Mouse (Mus musculus) 3134 (cell line): ENCODE measurements at regions not wholly inside any gene's neighbourhood (a gene's known extent, or its start where the extent isn't known, plus 50 kb on each side); places are given as distances from the start of the nearest gene placed in this dataset.

Experiments
- DNase-seq: peaks from one replicate; pipeline ENCODE4 v3.0.0-alpha.2; 2011; ENCODE audit warnings: low spot score; ENCODE audit not compliant: insufficient read length; ENCODE audit errors: extremely low read depth

DNA sequence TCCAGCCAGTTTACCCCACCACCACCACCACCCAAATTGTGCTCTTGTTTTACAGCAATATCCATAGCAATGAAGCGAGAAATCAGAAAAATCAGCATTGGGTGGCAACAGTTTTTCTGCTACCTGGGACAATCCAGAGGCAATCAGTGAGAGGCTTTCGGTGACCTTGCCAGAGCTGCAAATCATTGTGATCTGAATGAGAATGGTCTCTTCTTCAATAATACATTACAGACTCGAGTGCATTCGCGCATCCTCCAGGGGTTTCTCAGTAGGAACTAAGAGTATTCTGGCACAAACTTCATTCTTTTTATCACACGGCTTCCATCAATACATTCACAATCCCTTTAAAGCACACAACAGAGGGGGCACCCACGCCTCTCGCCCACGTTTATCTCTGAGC lies 91.2 kb downstream of the Srek1 start:
- no peak for DNase-seq

DNA sequence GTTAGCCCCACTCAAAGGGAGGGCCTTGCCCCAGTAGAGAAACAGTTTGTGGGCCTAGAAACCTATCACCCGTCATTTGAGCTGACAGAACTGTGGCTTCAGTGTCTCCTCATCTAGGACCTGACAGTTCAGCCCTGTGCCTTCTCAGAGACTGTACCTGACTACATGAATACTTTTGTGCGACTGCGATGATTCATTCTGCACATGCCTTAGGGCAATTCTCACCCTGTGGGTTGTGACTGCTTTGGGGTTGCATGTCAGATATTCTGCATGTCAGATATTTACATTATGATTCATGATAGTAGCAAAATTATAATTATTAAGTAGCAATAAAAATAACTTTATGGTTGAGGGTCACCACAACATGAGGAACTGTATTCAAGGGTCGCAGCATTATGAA lies 93.7 kb downstream of the Srek1 start:
- DNase-seq: peak; percentile 33

DNA sequence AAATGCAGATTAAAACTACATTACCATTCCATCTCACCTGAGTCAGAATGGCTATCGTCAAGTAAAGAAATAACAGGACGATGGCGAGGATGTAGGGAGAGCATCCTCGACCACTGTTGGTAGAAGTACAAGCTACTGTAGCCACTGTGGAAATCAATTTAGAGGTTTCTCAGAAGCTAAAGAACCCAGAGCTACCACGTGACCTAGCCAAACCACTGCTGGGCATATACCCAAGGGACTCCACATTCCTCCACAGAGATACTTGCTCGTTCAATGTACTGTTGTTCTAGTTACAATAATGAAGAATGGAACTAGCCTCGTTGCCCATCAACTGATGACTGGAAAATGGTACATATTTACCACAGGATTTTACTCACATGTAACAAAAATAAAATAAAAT lies 94.4 kb downstream of the Srek1 start:
- DNase-seq: no peak

DNA sequence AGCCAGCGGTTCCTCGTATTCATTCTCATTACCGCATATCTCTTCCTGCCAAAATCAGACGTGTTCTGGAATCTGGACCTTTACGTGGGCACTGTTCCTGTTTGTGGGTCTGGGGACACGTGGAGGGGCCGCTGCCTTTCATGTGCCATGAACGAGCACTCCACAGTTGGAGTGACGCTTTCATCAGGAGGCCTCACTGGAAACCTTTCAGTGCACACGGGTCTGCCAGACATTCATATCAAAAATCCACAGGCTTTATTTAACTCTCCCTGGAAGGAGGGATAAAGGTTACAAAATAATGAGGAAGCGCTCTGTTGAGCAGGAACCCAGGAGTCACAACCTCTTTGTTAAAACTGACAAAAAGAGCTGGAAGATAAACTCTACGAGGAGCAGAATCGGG lies 97.6 kb downstream of the Srek1 start:
- DNase-seq: no peak

DNA sequence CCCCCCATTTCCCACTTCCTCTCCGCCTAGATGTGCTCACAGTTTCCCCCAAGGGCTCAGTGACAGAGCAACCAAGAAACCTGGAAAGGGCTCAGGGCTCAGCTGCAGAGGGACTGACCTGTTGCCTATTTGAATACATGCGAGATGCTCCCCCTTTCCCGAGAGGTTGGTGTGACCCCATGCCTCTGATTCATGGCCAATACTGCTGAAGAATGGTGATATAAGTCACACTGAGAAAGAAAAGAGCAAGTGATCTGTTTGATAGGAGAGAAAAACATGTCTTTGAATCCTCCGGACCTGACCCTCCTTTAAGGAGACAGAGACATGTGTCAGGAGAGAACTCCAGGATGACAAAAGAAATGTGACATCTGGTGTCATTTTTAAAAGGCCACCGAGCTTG lies 98.2 kb downstream of the Srek1 start:
- no peak for DNase-seq

DNA sequence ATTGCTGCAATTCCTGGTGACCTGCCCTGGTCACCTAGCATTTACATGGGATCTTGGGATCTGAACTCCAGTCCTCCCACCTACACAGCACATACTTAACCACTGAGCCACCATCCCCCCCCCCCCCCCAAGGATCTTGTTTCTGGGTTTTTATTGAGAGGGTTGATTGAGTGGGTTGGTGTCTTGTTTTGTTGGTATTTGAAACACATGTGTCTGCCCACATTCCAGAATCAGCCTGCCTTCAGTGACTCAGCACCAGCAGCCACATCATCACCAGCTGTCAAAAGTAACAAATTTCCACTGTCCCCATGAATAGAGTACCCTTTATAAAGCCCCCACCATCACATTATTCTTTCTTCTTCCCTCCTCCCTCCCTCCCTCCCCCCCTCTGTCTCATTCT lies 103.8 kb downstream of the Srek1 start:
- peak; percentile 21 for DNase-seq

DNA sequence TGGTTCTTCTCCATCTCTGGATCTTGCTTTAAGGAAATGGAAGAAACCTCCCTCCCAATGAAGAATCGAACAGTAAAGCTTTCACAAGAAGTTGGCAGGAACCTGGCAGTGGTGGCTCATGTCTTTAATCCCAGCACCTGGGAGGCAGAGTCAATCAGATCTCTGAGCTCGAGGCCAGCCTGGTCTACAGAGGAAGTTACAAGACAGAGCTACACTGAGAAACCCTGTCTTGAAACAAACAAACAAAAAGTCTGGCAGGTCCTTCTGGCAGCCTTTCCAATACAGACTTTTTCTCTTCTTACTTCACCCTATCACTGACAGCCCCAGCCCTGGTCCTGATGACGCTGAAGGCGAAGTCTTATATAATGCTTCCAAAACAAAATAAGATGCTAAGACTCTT lies 104.6 kb downstream of the Srek1 start:
- DNase-seq: no peak

DNA sequence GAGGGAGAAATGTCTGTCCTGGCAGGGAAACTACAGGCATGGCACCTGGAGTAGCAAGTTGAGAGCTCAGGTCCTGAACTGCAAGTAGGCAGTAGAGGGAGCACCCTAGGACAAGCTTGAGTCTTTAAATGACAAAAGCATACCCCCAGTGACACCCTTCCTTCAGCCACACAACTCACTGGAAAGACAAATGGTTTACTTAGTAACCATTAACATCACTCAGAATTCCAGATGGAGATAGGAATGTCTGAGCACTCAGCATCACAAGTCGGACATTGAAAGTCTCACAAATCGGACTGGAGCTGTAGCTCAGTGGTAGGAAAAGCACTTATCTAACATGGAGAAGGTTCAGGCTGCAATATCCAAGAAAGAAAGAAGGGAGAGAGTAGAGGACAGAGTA lies 106.7 kb downstream of the Srek1 start:
- DNase-seq: no peak

DNA sequence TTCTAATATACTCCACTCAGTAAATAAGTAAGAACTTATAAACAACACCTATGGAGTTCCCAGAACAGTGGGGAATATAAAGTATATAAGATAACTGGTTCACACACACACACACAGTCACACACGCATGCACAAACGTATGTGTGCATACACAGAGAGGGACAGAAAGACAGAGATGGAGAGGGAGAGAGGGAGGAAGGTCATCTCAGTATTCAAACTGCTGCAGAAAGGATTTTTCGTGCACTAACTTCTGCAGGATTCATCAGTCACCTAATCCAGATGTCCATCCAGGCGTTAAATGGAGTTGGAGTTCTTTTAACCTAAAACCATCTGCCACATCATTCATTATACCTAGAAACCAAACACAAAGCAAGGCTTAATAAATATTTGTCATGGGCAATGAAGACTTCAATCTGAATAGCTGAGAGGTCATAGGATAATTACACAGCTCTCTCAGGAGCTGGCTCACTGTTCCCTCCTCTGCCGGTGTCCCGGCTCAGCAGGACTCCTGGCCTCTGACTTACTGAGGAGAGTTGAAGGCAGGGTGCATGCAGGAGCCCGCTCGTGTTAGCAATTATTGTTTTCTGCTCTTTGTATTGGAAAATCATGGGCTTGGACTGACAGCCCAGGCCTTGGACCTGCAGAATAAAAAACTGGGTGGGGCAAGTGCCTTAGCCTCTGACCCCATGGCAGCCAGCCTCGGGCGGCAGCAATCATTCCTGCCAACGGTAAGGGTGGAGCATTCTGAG lies 114.0 kb downstream of the Srek1 start:
- no peak for DNase-seq

DNA sequence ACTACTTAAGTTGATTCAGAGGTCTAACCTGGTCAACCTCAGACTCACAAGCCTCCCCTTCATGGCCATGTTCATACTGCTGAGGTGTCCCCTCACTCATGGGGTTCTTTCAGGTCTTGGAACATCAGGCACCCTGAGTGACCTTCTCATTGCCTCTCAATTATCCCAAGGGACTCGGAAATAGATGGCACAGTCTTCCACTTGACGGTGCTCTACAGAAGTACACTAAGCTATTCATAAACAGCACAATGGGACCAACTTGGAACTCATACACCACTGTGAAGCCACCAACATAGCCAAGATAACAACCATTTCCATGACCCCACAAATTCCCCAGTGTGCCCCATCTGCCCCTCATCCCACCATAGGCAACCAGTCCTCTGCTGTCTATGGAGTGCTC lies 118.4 kb downstream of the Srek1 start:
- DNase-seq: no peak

DNA sequence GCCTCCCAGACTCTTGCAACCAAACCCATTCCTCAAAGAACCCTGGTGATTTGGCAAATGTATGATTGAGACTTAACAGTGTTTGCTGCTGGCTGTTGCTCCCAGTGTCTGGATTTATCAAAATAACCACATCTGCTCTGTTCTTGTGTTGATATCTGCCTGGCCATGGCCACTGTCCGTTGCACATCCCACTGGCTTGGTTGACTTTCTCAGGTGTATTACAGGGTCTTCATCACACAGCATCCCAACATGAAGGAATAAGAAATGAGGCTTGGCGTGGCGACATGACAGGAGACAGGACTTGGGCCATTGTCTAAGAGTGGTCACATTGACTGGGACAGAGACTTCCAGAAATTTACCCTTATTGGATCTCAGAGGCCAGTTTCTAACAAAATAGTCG lies 121.2 kb downstream of the Srek1 start:
- DNase-seq: no peak

DNA sequence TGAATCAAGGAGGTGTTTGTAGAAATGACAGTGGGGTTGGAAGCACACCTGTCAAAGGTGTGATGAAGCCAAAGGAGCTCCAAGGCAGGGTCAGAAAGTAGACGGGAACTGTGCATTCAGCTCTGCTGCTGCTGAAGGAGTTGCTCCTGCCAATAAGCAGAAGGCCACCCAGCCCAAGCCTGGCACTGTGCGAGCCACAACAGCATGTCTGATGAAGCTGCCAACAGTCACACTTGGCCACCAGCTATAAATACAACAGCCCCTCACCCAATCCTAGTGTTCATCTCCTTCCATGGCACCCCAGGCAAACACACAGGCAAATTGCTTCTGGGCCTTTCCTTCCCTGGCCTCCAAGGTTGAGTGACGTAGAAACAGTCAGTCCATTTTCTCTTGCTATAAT lies 125.0 kb downstream of the Srek1 start:
- no peak for DNase-seq

DNA sequence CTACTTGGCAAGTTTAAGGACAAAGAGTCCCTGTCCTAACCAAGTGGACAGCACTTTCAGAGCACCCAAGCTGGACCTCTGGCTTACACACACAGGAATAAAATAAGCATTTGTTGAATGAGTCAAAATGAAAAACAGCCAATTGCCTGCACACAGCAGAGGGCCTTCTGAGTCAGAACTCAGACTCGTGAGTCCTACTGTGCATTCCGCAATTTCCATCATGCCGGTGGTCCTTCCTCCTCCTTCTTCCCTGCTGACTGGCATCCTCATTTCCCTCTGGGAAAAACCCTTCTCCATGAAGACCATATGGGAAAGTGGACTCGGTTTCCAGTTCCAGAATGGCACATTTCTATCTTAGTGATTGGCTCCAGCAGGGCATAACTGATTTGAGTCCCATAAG lies 126.4 kb downstream of the Srek1 start:
- DNase-seq: no peak

DNA sequence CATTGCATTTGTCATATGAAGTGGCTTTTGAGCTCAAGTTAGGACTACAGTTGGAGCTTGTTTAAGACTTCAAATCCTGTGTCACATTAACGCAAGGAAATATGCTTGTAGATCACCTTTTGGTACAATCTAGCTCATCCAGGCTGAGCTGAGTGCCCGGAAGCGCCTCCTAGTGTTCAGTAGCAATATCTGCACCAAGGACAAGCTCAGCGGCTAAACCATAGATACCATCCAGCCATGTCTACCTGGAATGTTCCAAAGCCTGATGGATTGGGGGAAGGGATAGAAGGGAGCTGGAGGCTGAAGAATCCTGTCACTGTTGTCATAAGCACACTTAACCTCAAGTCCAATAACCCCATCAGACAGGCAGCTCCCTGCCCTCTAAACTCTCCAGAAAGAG lies 128.4 kb downstream of the Srek1 start:
- DNase-seq: no peak

DNA sequence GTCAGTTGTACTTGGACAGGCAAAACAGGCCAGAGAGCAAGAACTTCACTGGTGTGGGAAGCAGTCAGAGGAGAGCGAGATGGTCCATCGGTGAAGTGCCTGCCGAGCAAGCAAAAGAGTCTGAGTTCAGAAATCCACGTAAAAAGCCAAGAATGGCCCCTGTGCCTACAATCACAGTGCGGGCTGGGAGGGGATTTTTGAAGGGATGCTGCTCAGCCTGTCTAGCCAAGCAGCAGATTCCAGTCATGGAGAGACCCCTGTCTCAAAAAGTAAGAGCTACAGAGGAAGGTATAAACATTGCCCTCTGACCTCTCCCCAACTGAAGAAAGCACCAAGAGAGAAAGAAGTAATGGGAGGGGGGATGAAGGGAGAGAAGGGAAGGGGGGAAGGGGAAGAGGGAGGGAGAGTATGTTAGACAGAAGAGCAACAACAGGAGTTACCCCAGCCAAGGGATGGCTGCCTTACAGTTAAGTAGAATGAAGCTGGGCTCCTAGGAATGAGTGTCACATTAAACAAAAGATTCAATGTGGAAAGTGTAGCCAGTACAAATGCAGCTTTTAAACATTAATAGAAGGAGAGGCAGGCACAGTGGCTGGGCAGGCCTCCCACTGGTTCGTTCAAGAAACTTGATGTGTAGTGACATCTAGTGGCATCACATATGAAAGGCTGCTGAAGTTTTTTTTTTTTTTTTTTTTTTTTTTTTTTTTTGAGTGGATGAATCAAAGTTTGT lies 130.2 kb downstream of the Srek1 start:
- no peak for DNase-seq

DNA sequence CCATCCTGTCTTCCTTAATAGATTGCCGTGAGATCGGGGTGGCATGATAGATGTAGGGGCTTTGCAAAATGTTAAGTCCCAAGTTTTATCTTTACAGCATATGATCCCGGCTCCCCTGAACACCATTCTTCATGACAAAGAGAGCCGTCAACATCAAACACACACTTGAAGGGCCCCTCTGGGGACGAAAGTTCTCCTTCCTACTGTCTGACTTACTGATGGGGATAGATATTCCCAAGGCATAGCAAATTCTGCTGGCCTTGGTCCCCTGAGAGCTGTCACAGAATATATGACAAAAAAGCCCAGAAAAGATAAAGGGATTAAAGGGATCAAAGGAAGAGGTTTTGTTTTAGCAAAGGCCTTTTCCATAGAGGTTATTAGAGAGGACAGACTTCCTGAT lies 130.9 kb downstream of the Srek1 start:
- DNase-seq: no peak

DNA sequence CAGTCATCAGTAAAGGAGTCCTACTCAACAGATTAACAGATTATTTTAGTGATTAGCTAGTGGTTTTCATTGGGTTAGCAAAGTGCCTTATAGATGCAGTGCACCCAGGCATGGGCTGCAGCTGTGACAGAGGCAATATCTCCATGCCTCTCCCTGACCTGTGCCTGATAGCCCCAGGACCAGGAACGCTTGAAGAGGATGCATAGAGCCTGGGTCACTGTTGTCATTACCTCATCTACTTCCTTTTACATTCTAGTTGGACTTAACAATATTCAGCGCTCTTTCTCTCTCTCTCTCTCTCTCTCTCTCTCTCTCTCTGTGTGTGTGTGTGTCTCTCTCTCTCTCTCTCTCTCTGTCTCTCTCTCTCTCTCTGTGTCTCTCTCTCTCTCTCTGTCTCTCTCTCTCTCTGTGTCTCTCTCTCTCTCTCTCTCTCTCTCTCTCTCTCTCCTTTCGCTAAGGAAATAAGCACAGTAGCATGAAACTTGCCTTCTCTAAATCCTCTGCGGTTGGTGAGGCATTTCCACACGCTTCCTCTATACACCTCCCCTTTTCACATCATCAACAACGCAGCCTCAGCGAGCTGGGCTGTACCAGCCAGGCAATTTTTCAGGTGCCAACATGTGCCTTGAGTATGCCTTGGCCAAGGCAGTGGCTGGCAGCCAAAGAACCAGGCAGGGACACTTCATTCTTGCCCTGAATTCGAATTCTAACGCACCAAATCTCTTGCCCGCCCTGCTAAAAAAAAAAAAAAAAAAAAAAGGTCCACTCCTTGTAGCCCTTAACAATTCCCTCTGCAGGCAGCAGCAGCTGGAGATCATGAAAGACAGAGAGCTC lies 131.6 kb downstream of the Srek1 start:
- no peak for DNase-seq

DNA sequence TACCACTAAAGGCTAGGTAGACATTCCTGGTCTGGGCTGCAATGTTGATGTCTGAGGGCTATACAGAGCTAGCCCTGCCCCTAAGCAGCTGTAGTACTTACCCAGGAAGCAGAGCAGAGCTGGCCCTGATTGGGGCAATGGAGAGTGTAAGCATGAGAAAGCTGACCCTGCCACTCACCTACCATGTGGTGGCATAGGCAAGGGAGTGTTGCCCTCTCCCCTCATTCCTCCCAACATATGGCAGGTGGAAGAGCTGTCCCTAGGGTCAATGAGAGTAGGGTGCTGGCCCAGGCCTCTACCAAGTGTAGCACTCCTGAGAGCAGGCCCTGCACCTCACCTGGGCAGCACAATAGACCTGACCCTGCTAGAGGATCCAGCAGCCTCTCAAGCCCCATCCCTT lies 136.4 kb downstream of the Srek1 start:
- DNase-seq: no peak

DNA sequence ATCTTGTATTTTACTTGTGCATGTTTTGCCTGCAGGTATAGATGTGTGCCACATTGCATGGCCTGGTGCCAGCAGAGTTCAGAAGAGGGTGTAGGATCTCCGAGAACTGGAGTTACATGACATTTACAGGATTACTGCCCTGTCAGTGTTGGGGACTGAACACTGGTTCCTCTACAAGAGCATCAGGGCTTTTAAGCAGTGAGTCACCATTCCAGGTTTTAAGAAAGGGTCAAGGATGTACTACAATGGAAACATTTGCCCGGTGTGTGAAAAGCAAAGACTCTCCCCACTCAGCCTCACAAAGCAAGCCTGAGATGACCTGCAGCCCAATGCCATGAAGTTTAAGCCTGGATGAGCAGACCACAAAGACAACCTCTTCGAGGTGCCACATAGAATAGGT lies 137.0 kb downstream of the Srek1 start:
- no peak for DNase-seq

DNA sequence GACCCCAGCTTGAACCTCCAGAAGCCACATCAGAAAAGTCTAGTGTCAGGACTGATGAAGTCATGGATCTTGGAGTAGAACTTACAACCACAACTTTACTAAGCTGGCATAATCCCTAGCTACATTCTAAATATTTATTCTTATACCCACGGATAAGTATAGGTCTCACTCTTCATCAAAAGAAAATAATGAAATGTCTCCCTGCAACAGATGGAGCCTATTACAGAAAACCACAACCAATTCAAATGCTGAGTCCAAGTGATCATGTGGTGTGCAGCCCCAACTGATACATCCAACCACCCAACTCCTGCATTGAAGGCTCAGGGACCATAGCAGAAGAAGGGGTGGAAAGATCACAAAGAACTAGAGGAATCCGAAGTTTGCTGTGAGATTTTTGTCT lies 137.8 kb downstream of the Srek1 start:
- no peak for DNase-seq

DNA sequence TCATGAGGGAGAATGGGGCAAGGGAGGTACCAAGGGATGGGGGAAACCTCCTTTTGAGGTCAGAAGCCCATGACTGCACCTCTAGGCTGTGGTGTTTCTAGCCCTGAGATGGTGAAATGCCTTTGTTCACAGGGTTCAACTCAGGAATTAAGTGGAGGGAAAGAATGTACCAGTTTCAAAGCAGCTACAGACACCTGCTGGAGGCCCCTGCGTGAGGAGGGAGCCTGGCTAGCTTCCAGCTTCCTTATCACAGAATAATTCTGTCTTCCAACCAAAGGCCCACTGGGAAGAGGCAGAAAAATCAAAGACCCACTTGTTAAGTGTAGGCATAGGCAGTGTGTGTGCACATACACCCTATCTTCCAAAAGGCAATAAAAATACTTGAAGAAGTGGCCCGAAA lies 150.6 kb downstream of the Srek1 start:
- no peak for DNase-seq

DNA sequence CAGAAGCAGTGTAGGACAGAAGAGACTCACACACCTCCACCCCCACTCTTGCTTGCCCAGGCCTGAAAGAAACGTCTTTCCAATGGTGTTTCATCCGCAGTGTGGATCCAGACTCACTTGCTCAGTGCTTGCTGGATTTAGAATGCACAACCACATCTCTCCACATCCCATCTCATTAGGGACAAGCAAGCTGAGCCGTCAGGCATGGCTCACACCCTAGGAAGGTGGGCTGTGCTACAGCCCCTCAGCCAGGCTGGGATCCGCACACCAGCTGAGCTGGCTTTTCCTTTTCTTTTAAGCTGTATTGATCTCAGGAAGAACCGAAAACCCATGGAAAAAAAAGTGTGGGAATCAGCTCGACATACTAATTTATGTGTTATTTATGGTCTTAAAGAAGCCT lies 151.1 kb downstream of the Srek1 start:
- no peak for DNase-seq
